Mouse (Mus musculus): ENCODE results near the gene Anks1b. TPM values are rescaled to one million over a fixed set of nuclear protein-coding genes. Genes with fewer than 3 reads are reported as not detected.

Anks1b gene
- polyA plus RNA-seq, 1 experiment: 1.3 TPM

DNA sequence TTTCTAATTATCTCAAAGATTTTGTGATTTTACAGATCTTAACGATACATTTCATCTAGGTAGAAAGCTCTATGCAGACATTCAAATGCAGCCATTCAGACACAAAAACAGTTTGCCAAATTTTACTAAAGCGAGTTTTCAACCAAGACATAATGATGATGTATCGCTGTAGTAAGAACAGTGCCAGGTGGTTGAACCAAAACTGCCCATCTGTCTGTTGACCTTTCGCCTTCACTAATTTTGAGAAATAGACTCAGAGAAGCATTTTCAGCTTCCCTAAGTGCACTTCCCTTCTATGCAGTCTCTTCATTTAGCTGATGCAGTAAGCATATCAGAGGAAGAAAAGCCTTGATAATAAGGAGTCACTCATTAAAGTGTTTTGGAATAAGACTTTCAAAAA, 527.1 kb downstream of the Anks1b start:
- 92% methylated on average over 4 of the region's 4 CpGs for WGBS
- no peaks in the 10 kb centered on the region for H3K4me1 ChIP-seq (ENCODE audit: control insufficient read depth, insufficient read depth, low read length)
- H3K36me3 ChIP-seq (ENCODE audit: control insufficient read depth, insufficient read depth, low read length): no peaks in the 10 kb centered on the region
- TF ChIP-seq POLR2A (IDR thresholded peaks at IDR 0.05; ENCODE audit: low read depth, low read length) (no peak), CTCF (conservative IDR thresholded peaks at IDR 0.05; ENCODE audit: insufficient read depth, insufficient read length, low read depth, low read length) (no peak)
- H3K27me3 ChIP-seq (replicated peaks; ENCODE audit: control insufficient read depth, insufficient read depth, low read length): no peaks in the 10 kb centered on the region
- DNase-seq: no peak
- no peak overlapping the region for H3K4me3 ChIP-seq (ENCODE audit: insufficient read depth, low read depth, low read length)
- H3K27ac ChIP-seq (ENCODE audit: insufficient read depth, low read depth, low read length): no peak overlapping the region

- Histone ChIP-seq H3K4me1 (ENCODE audit: control insufficient read depth, insufficient read depth, low read length) (no peaks in the 10 kb centered on the region), H3K27ac (ENCODE audit: insufficient read depth, low read depth, low read length) (no peak overlapping the region), H3K27me3 (replicated peaks; ENCODE audit: control insufficient read depth, insufficient read depth, low read length) (no peaks in the 10 kb centered on the region), H3K36me3 (ENCODE audit: control insufficient read depth, insufficient read depth, low read length) (no peaks in the 10 kb centered on the region), H3K4me3 (ENCODE audit: insufficient read depth, low read depth, low read length) (no peak overlapping the region)
- WGBS: 88% methylated on average over 2 of the region's 2 CpGs
- TF ChIP-seq CTCF (conservative IDR thresholded peaks at IDR 0.05; ENCODE audit: insufficient read depth, insufficient read length, low read depth, low read length) (no peak), POLR2A (IDR thresholded peaks at IDR 0.05; ENCODE audit: low read depth, low read length) (no peak)
- no peak for DNase-seq
Observed at GRCm38 (mm10) chr10:90408484-90408883, 535.2 kb downstream of the Anks1b start.

GRCm38 (mm10) chr10:90431527-90431926, 558.2 kb downstream of the Anks1b start:
- no peaks in the 10 kb centered on the region for H3K4me1 ChIP-seq (ENCODE audit: control insufficient read depth, insufficient read depth, low read length)
- no peak overlapping the region for H3K27ac ChIP-seq (ENCODE audit: insufficient read depth, low read depth, low read length)
- peak; percentile 67 for DNase-seq
- no peak for TF ChIP-seq CTCF (conservative IDR thresholded peaks at IDR 0.05; ENCODE audit: insufficient read depth, insufficient read length, low read depth, low read length)
- no peak for TF ChIP-seq POLR2A (IDR thresholded peaks at IDR 0.05; ENCODE audit: low read depth, low read length)
- H3K36me3 ChIP-seq (ENCODE audit: control insufficient read depth, insufficient read depth, low read length): no peaks in the 10 kb centered on the region
- H3K4me3 ChIP-seq (ENCODE audit: insufficient read depth, low read depth, low read length): no peak overlapping the region
- 16% methylated on average over 5 of the region's 5 CpGs for WGBS
- H3K27me3 ChIP-seq (replicated peaks; ENCODE audit: control insufficient read depth, insufficient read depth, low read length): no peaks in the 10 kb centered on the region

DNA sequence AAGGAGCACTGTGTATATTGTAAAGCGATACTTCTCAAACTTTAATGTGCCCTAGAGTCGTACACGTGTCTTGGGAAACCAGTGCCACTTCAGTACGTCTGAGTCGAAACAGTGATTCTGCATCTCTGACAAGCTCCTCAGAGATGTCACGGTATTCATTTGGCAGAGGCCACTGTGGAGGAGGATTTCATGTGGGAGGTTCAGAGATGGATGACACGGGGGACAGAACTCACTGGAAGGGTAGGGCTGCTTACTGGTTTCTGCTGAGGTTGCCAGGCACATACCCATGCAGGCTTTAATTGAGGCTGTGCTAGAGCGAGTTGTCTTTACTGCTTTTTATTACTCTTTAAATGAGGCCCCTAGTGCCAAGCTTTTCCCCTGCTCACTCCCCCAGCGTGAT, 558.7 kb downstream of the Anks1b start:
- DNase-seq: peak; percentile 6
- H3K4me3 ChIP-seq (ENCODE audit: insufficient read depth, low read depth, low read length): no peak overlapping the region
- 24% methylated on average over 9 of the region's 9 CpGs for WGBS

DNA sequence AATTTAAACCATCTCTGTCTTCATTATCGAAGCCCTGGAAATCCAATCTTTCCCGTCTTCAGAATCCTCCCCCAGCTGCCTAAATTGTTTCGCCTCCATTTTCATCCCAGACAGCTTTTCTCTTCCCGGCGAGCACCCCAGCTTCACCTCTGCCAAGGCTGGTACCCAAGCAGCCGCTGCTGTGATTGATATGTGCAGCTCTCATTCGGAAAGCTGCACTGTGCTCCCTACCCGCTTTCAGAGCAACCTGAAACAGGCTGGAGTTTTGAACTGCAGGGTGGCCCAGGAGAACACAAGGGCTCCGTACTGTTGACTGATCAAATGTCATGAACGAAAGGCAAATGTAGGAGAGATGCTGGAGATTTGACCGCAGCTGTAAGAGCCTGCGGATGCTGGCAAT, 559.2 kb downstream of the Anks1b start:
- Histone ChIP-seq H3K4me3 (ENCODE audit: insufficient read depth, low read depth, low read length) (no peak overlapping the region), H3K27me3 (replicated peaks; ENCODE audit: control insufficient read depth, insufficient read depth, low read length) (no peaks in the 10 kb centered on the region), H3K4me1 (ENCODE audit: control insufficient read depth, insufficient read depth, low read length) (no peaks in the 10 kb centered on the region), H3K27ac (ENCODE audit: insufficient read depth, low read depth, low read length) (no peak overlapping the region), H3K36me3 (ENCODE audit: control insufficient read depth, insufficient read depth, low read length) (no peaks in the 10 kb centered on the region)
- whole genome bisulfite sequencing: 33% methylated on average over 12 of the region's 12 CpGs
- DNase-seq: no peak
- TF ChIP-seq POLR2A (IDR thresholded peaks at IDR 0.05; ENCODE audit: low read depth, low read length): no peak
- no peak for TF ChIP-seq CTCF (conservative IDR thresholded peaks at IDR 0.05; ENCODE audit: insufficient read depth, insufficient read length, low read depth, low read length)

More for the DNA sequence above, 558.7 kb downstream of the Anks1b start:
- no peak for TF ChIP-seq CTCF (conservative IDR thresholded peaks at IDR 0.05; ENCODE audit: insufficient read depth, insufficient read length, low read depth, low read length)
- TF ChIP-seq POLR2A (IDR thresholded peaks at IDR 0.05; ENCODE audit: low read depth, low read length): no peak
- Histone ChIP-seq H3K27me3 (replicated peaks; ENCODE audit: control insufficient read depth, insufficient read depth, low read length) (no peaks in the 10 kb centered on the region), H3K4me1 (ENCODE audit: control insufficient read depth, insufficient read depth, low read length) (no peaks in the 10 kb centered on the region), H3K27ac (ENCODE audit: insufficient read depth, low read depth, low read length) (no peak overlapping the region), H3K36me3 (ENCODE audit: control insufficient read depth, insufficient read depth, low read length) (no peaks in the 10 kb centered on the region)

DNA sequence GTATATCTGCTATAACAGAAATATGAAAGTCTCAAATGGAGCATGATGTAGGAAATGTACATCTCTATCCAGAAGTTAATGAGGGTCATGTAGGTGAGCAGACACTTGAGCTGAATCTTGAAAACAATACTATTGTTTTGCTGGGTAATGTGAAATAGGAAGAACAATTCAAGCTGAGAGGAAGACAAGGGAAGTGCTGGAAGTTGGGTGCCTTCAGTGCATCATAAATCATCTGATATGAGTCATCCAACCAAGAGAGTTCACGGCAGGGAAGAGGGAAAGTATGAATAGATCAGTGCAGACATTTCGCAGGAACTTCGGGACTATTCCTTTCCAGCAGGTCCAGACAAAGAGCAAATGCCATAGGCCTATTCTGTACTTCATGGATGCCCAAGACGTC, 567.7 kb downstream of the Anks1b start:
- Histone ChIP-seq H3K4me1 (ENCODE audit: control insufficient read depth, insufficient read depth, low read length) (no peaks in the 10 kb centered on the region), H3K27ac (ENCODE audit: insufficient read depth, low read depth, low read length) (no peak overlapping the region), H3K4me3 (ENCODE audit: insufficient read depth, low read depth, low read length) (no peak overlapping the region), H3K36me3 (ENCODE audit: control insufficient read depth, insufficient read depth, low read length) (no peaks in the 10 kb centered on the region), H3K27me3 (replicated peaks; ENCODE audit: control insufficient read depth, insufficient read depth, low read length) (no peaks in the 10 kb centered on the region)
- no peak for DNase-seq
- WGBS: 53% methylated on average over 4 of the region's 4 CpGs
- no peak for TF ChIP-seq CTCF (conservative IDR thresholded peaks at IDR 0.05; ENCODE audit: insufficient read depth, insufficient read length, low read depth, low read length)
- no peak for TF ChIP-seq POLR2A (IDR thresholded peaks at IDR 0.05; ENCODE audit: low read depth, low read length)

DNA sequence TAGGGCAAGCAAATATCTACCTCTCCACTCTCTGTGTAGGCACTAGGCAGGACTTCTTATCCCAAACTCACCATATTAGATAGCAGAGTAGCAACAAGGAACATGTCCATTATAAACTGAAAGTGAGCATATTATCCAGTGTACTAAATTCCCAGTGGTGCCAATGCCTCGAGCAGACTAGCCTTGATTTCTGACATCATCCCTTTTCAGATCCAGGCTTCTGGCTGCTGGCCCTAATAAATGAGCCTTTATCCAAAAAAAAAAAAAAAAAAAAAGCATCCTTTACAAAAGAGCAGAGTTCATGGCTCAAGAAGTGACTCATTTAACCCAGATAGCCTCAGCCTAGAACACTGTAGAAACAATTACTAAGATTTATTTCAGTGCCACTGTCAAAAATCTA, 568.3 kb downstream of the Anks1b start:
- 31% methylated on average over 1 of the region's 1 CpGs for WGBS
- DNase-seq: no peak

GRCm38 (mm10) chr10:90464906-90465305, 591.6 kb downstream of the Anks1b start:
- Histone ChIP-seq H3K4me1 (ENCODE audit: control insufficient read depth, insufficient read depth, low read length) (no peaks in the 10 kb centered on the region), H3K36me3 (ENCODE audit: control insufficient read depth, insufficient read depth, low read length) (no peaks in the 10 kb centered on the region), H3K27me3 (replicated peaks; ENCODE audit: control insufficient read depth, insufficient read depth, low read length) (no peaks in the 10 kb centered on the region), H3K27ac (ENCODE audit: insufficient read depth, low read depth, low read length) (no peak overlapping the region), H3K4me3 (ENCODE audit: insufficient read depth, low read depth, low read length) (no peak overlapping the region)
- TF ChIP-seq CTCF (conservative IDR thresholded peaks at IDR 0.05; ENCODE audit: insufficient read depth, insufficient read length, low read depth, low read length) (no peak), POLR2A (IDR thresholded peaks at IDR 0.05; ENCODE audit: low read depth, low read length) (no peak)
- DNase-seq: no peak
- WGBS: 80% methylated on average over 2 of the region's 2 CpGs

More for the DNA sequence above, 568.3 kb downstream of the Anks1b start:
- H3K27ac ChIP-seq (ENCODE audit: insufficient read depth, low read depth, low read length): no peak overlapping the region
- H3K36me3 ChIP-seq (ENCODE audit: control insufficient read depth, insufficient read depth, low read length): no peaks in the 10 kb centered on the region
- no peaks in the 10 kb centered on the region for H3K4me1 ChIP-seq (ENCODE audit: control insufficient read depth, insufficient read depth, low read length)
- TF ChIP-seq CTCF (conservative IDR thresholded peaks at IDR 0.05; ENCODE audit: insufficient read depth, insufficient read length, low read depth, low read length) (no peak), POLR2A (IDR thresholded peaks at IDR 0.05; ENCODE audit: low read depth, low read length) (no peak)
- H3K4me3 ChIP-seq (ENCODE audit: insufficient read depth, low read depth, low read length): no peak overlapping the region
- H3K27me3 ChIP-seq (replicated peaks; ENCODE audit: control insufficient read depth, insufficient read depth, low read length): no peaks in the 10 kb centered on the region

Data from kidney, adult 2 months (tissue).